Mouse (Mus musculus) spleen, embryonic (tissue): ENCODE measurements around the gene Bmx.

Experiments used
- CTCF ChIA-PET: fragments of 350-600 bp; sonication (Branson Sonifier 250); formaldehyde crosslinking; loops from one replicate; lab custom pipeline; 2022; lab: Charles Lee

The Bmx gene

DNA sequence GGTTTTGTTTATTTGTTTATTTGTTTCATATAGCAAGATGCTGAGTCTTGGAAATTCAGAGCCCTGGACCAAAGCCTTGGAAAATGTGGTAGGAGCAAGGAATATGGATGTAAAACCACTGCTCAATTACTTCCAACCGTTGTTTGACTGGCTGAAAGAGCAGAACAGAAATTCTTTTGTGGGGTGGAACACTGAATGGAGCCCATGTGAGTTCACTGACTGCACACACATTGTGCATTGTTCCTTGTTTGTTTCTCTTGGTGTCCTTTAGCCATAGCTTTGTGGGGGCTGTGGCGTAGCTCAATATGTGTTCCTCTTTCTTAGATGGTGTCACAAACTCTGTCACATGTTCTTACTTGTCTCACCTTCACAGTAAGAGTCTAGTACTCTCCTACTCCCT, 82.2 kb downstream of the Bmx start:
- CTCF ChIA-PET, result no interaction called here

DNA sequence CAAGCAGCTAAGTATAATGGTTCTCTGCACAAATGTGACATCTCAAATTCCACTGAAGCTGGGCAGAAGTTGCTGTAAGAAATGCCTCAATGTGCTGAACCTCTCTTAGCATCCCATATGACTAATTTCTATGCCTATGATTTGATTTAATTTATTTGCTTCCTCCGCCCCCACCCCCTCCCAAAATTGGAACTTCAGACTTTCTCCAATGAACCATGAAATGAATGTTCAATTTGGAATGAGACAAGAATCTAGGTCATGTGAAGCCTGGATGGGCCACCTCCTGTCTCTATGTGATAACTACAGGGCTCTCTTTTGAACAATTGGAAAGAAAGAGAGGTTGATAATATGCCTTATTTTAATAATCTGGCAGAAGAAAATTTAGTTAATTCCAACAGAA, 82.7 kb downstream of the Bmx start:
- CTCF ChIA-PET, result no interaction called here

DNA sequence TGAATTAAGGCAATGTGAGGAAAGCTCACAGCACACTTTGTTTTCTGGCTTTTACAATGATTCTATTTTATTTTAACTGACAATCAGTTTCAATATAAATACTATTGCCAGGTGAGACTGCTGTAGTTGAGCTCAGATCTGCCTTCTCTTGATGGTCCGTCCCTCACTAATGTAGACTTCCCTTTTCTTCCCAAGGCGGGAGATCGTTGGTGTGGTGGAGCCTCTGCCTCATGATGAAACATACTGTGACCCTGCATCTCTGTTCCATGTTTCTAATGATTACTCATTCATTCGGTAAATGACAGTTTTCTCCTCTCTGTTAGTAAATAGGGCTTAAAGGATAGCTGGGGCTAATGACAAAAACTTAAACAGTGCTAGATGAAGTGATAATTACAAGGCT, 84.1 kb downstream of the Bmx start:
- CTCF ChIA-PET, result no interaction called here

DNA sequence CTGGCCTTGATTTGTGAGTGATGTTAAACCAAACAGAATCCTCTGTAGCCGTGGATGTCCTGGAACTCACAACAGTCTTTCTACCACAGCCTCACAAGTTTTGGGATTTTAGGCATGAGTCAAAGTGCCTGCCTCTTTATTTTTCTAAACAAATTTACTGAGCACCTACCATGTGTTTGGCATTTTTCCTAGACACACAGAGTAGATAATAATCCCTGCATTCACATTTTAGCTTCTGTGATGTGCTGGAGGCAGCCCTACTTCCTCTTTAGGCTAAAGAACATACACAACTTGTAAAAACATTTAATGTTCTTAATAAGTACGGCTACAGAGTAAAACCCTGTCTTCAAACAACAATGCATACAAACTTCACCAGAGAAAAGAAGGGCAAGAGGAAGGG, 87.0 kb downstream of the Bmx start:
- CTCF ChIA-PET, result no interaction called here

DNA sequence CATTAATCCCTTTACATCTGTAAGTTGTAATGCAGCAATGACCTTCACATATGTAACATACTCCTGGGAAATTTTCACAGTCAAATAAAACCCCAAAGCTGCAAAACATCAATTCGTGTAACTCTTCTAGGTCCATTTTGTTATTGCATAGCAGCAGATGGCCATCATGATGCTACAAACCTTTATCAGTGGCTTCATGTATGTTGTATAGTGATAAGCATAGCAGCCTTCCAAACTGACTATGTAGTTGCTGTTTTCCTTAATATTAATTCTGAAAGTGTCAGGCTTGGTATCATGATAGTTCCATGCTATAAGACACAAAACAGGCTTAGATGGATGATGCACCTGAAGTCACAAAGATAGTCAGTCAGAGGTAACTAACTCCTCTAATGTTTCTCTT, 93.3 kb downstream of the Bmx start:
- CTCF ChIA-PET, result no interaction called here

DNA sequence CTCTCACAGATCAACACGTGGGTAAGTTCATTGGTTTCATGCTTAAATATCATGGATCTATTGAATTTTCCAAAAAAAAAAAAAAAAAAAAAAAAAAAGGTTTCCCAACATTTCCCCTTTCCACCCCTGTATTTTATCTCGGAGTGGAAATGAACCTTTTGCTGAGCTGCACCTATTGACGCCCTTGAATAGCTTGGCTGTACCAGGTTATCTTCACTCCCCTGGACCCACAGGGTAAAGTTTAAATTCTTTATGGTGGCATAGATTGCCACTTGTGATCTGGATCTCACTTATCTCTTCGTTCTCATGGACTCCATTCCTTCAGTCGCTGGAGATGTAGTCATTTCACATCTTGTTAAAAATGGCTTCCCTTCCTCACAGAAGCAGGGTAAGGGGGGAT, 103.4 kb downstream of the Bmx start:
- CTCF ChIA-PET, result no interaction called here

DNA sequence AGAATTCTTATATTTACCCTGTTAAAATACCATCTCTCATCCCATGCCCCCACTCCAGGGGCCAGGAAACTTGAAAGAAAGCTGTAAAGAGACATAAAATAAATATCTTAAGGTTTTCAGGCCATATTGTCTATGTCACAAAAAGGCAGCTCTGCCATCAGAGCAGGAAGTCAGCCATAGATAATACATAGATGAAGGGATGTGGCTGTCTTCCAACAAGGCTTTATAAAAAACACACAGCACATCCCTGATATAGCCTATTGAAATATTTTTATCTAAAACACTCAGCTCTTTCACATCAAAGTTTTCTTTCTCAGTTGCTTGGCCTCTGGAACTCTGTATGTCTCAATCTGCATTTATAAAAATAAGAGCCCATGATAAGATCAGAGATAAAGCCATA, 104.4 kb downstream of the Bmx start:
- CTCF ChIA-PET, result no interaction called here

DNA sequence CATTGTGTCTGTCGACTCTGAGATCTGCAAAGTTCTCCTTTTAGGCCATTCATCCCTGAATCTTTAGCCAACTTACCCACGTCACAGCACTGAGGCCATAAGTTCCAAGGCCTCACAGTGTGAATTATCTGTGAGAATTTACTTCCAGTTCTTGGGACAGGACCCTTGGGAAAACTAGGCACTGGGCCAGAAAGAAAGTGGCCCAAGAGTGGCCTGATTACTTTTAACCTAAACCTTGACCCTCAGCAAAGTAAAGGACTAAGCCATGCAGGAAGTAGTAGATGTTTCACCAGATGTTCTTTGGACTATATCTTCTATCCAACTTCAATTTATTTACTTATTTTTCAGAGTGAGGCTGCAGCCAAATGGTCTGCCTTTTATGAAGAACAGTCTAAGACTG, 105.3 kb downstream of the Bmx start:
- CTCF ChIA-PET, result no interaction called here

DNA sequence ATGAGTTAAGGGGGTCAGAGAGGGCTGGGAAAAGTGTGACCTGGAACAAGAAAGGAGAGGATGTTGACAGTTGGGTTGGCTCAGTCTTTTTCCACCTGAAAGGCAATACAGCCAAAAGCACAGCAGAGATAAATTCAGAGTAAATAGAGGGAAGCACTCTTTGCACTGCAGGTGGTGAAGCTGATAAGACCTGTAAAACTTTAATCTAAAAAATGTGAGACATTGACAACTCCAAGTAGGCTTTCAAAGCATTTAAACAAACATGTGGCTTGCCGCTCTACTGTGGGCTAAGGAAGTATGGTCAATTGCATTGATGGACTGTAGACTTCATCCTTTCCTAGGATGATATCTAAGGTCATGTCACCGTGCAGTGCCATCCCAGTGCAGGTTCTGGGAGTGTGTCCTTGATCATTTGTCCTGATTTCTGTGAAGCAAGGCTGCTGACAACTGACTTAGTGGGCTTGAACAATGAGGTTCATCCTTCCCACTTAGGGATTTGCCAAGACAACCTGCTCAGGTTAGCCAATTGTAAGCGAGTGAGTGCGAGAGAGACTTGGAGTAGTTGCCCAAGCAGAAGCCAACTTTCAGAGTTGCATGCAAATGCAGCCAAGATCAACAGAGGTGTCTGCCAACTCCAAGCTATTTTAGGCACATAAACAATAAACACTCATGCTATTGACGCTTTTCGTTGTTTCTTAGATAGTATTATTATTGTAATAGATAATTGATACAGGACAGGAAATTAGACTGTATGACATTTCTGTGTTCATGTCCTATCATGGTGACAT, 112.3 kb downstream of the Bmx start:
- CTCF ChIA-PET, result no interaction called here
